Mouse (Mus musculus) G1E (cell line): ENCODE results near the gene Med24.

Experiments used
- CTCF ChIP-seq: IDR thresholded peaks from 2 replicates; pipeline ENCODE4 v1.5.1; 2012; ENCODE audit warnings: low read depth, low read length, inconsistent platforms, mixed read lengths
- GATA1 ChIP-seq: IDR thresholded peaks from 2 replicates; pipeline ENCODE4 v1.6.1; 2012; ENCODE audit warnings: borderline replicate concordance, low read length, inconsistent platforms, mixed read lengths
- POLR2AphosphoS5 ChIP-seq: IDR thresholded peaks from 2 replicates; pipeline ENCODE4 v1.6.1; 2012; ENCODE audit warnings: low read depth, low read length, inconsistent platforms; ENCODE audit not compliant: insufficient replicate concordance
- TAL1 ChIP-seq: conservative IDR thresholded peaks from 2 replicates; pipeline ENCODE4 v1.6.1; 2012; ENCODE audit warnings: low read depth, low read length, inconsistent platforms, mixed read lengths

GRCm38 (mm10) chr11:98741622-98742396 lies 12.6 kb upstream of the Med24 start:
- TF ChIP-seq CTCF (no peak), GATA1 (no peak), POLR2AphosphoS5 (no peak), TAL1 (no peak)
